Mouse (Mus musculus) testis, adult 2 months (tissue): ENCODE data around the gene Slc2a2. TPM values are rescaled to one million over a fixed set of nuclear protein-coding genes. Genes with fewer than 3 reads are reported as not detected.

Source experiments
- H3K27ac ChIP-seq: fragments of 200-500 bp; 2 replicates; pipeline ENCODE4 v1.5.1; 2012; ENCODE audit warnings: low read depth, low read length; ENCODE audit not compliant: control insufficient read depth, insufficient read depth
- H3K27me3 ChIP-seq: fragments of 200-500 bp; 2 replicates; pipeline ENCODE4 v1.6.1; 2012; ENCODE audit warnings: mild to moderate bottlenecking, low read length, moderate library complexity; ENCODE audit not compliant: control insufficient read depth, insufficient read depth
- H3K36me3 ChIP-seq: fragments of 200-500 bp; 2 replicates; pipeline ENCODE4 v1.6.1; 2012; ENCODE audit warnings: mild to moderate bottlenecking, low read length; ENCODE audit not compliant: control insufficient read depth, insufficient read depth
- H3K4me1 ChIP-seq: fragments of 200-500 bp; 2 replicates; pipeline ENCODE4 v1.6.1; 2012; ENCODE audit warnings: low read length; ENCODE audit not compliant: control insufficient read depth, insufficient read depth
- H3K4me3 ChIP-seq: fragments of 200-500 bp; 2 replicates; pipeline ENCODE4 v1.5.1; 2012; ENCODE audit warnings: low read depth, mild to moderate bottlenecking, low read length, moderate library complexity, mixed read lengths; ENCODE audit not compliant: control insufficient read depth
- CTCF ChIP-seq: fragments of 200-500 bp; IDR thresholded peaks from 2 replicates; pipeline ENCODE4 v1.5.1; 2012; ENCODE audit warnings: low read depth, mild to moderate bottlenecking, inconsistent platforms, low read length, moderate library complexity; ENCODE audit not compliant: control insufficient read depth, insufficient read depth, insufficient replicate concordance
- POLR2A ChIP-seq: fragments of 200-500 bp; IDR thresholded peaks from 2 replicates; pipeline ENCODE4 v1.6.1; 2012; ENCODE audit warnings: low read depth, mild to moderate bottlenecking, inconsistent platforms, low read length, moderate library complexity; ENCODE audit not compliant: control insufficient read depth
- polyA plus RNA-seq: library from polyadenylated mRNA; depleted of rRNA; stranded (reverse); fragments of >200 nt; gene quantifications from 2 replicates; pipeline ENCODE4 v1.2.3, GENCODE M21; 2012

The Slc2a2 gene
- polyA plus RNA-seq, 1 experiment = 0.26 TPM

DNA sequence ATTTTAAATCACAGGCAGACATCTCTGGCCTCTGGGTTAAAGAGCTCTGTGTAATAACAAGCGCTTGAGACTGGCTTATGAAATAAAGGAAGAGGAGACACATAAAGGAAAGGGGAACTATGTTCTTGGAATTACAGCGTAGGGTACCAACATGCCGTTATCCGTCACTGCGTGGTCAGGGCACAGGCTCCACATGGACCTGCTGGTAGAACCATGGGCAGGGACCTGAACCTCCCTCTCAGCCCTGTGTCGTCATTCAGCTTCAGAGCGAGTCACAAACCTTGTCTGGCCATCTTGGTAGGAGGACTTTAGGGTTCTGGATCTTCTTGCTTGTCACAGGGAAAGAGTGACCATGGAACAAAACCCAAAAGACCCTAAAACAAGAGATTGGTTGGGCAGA, 28.7 kb downstream of the Slc2a2 start:
- no peak overlapping the region for H3K27ac ChIP-seq
- H3K36me3 ChIP-seq = no peaks in the 10 kb centered on the region
- no peaks in the 10 kb centered on the region for H3K27me3 ChIP-seq
- TF ChIP-seq POLR2A (no peak), CTCF (no peak)
- peaks cover 4% of the 10 kb centered on the region for H3K4me1 ChIP-seq
- H3K4me3 ChIP-seq = no peak overlapping the region

DNA sequence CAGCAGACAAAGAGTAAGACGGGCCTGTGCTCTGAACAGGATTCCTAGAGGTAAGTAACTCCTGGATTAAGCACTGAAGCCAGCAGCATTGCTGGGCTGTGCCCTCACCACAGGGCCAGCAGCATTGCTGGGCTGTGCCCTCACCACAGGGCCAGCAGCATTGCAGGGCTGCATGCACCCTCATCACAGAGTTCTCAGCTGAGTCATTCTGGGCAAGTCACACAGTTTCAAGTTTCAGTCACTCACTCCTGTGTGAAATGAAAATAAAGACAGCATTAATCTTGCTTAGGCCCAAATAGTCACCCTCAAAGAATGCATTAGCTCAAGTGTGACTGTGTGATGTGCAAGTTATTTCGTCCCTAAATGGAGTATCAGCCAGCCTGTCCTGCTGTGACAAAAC, 37.0 kb downstream of the Slc2a2 start:
- Histone ChIP-seq H3K4me1 (no peaks in the 10 kb centered on the region), H3K27ac (no peak overlapping the region), H3K36me3 (no peaks in the 10 kb centered on the region), H3K4me3 (no peak overlapping the region), H3K27me3 (no peaks in the 10 kb centered on the region)
- TF ChIP-seq POLR2A (no peak), CTCF (no peak)

DNA sequence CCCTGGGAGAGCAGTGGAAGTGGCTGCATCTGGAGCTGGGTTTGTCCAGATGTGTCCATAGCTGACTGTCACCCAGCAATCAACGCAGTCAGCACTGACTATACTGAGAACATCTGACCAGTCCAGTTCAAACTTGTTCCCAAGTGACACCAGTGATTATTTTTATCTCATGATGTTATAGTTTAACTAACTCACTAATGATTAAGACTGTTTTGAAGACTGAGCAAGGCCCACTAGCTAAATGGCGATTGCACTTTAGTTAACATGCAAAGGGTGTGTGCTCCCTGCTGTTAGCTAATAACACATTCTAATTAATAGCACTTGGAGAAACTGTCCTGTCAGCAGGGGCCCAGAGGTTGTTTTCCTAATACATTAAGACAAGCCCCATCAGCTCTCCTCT, 39.3 kb downstream of the Slc2a2 start:
- Histone ChIP-seq H3K27me3 (no peaks in the 10 kb centered on the region), H3K4me1 (no peaks in the 10 kb centered on the region), H3K27ac (no peak overlapping the region), H3K36me3 (no peaks in the 10 kb centered on the region), H3K4me3 (no peak overlapping the region)
- TF ChIP-seq CTCF (no peak), POLR2A (no peak)

DNA sequence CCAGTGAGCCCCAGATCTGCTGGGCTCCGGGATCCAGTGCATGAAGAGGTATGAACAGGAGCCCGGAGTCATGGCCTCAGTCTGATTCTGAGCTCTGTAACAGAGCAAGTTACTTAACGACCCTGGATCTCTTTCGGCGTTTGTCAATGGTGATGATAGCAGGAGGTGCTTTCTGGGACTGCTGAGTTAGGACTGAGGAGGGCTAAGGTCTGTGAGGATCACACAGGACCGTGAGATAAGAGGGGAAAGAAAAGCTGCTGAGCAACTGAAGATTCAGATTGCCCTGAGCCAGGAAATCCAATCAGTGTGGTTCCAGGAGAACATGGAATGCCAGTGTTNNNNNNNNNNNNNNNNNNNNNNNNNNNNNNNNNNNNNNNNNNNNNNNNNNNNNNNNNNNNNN, 42.6 kb downstream of the Slc2a2 start:
- Histone ChIP-seq H3K27ac (no peak overlapping the region), H3K36me3 (no peaks in the 10 kb centered on the region), H3K4me3 (no peak overlapping the region), H3K4me1 (no peaks in the 10 kb centered on the region), H3K27me3 (no peaks in the 10 kb centered on the region)
- TF ChIP-seq POLR2A (no peak), CTCF (no peak)

DNA sequence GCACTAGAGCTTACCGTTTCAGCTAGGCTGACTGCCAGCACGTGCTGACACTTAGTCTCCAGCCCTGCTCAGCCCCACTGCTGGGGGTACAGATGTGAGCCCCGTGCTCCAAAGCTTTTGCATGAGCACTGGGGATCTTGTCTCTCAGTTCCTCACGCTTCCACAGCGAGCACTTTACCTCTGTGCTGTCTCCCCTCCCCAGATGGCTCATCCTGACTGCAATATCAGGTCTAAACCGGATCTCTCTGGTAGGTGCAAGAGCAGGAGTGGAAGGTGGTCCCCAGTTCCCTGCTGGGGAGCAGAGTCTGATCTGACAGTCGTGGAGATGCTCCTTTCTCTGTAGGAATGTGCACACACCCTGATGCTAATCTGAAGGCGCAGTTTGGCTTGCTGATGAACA, 45.5 kb downstream of the Slc2a2 start:
- Histone ChIP-seq H3K4me1 (no peaks in the 10 kb centered on the region), H3K36me3 (no peaks in the 10 kb centered on the region), H3K27me3 (no peaks in the 10 kb centered on the region), H3K27ac (no peak overlapping the region), H3K4me3 (no peak overlapping the region)
- TF ChIP-seq POLR2A (no peak), CTCF (no peak)

DNA sequence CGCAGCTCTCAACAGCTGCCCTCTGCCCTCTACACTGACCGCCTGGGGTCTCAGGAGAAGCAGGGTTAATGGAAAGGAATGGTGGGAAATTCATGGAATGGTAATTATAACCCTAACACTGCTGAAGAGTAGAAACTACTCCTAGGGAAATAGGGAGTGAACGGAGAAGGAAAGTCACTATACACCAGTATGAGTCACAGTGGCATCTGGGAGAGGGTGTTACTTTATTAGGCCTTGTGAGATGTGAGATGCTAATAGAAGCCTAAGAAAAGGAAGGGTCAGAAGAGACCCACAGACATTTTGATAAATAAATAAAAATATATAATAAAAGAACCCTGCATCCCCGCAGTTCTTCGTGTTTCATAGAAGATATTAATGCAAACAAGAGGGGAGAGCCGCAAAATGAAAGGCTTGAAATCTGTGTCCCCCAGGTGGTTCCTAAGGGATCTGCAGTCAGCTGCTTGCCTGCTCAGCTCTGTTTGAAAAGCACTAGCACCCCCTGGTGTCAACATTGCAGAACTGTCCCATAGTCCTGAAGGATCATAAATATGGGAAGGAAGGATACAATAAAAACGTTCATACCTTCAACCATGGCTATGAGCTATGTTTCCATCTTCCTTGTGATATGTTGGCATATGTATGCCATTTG, 48.3 kb downstream of the Slc2a2 start:
- no peak overlapping the region for H3K27ac ChIP-seq
- H3K27me3 ChIP-seq = no peaks in the 10 kb centered on the region
- TF ChIP-seq CTCF (peak; percentile 68; the same call in 1 of the 2 replicates), POLR2A (no peak)
- H3K36me3 ChIP-seq = no peaks in the 10 kb centered on the region
- H3K4me1 ChIP-seq = no peaks in the 10 kb centered on the region
- no peak overlapping the region for H3K4me3 ChIP-seq

DNA sequence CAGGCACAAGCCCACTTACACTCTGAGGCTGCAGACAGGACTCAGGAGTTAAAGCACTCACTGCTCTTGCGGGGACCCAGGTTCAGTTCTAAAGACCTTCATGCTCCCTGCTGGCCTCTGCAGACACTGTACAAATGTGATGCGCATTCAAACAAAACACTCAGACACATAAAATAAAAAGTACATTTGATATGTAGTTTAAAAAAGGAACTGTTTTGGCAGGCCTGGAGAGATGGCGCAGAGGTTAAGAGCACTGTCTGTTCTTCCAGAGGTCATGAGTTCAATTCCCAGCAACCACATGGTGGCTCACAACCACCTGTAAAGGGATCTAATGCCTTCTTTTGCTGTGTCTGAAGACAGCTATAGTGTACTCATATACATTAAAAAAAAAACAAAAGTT, 50.4 kb downstream of the Slc2a2 start:
- TF ChIP-seq POLR2A (no peak), CTCF (no peak)
- Histone ChIP-seq H3K4me3 (no peak overlapping the region), H3K27ac (no peak overlapping the region), H3K4me1 (no peaks in the 10 kb centered on the region), H3K27me3 (no peaks in the 10 kb centered on the region), H3K36me3 (no peaks in the 10 kb centered on the region)

DNA sequence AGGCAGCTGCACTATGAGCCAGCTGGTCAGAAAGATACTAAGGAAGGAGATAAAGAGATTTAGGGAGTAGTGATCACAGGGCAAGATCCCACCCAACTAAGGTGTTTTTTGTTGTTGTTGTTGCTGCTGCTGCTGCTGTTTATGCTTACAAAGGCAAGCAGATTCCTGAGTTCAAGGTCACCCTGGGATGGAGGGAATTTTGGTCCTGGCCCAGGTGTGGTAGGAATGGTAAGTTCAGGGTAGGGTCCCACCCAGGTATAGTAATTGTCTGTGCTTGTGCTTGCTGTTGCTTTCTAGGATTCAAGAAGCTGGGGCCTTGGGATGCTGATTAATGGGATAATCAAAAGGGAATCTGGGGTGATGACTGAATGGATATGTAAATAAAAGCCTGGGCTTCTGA, 51.3 kb downstream of the Slc2a2 start:
- no peaks in the 10 kb centered on the region for H3K4me1 ChIP-seq
- H3K27me3 ChIP-seq = no peaks in the 10 kb centered on the region
- no peaks in the 10 kb centered on the region for H3K36me3 ChIP-seq
- H3K4me3 ChIP-seq = no peak overlapping the region
- no peak for TF ChIP-seq POLR2A
- TF ChIP-seq CTCF = no peak
- no peak overlapping the region for H3K27ac ChIP-seq
